Mouse (Mus musculus) limb, embryonic 12.5 days (tissue): Measurements from ENCODE around the gene Chit1. TPM values are rescaled to one million over a fixed set of nuclear protein-coding genes. Genes with fewer than 3 reads are reported as not detected.

ENCODE experiments used
- ATAC-seq: fragments of 200-750 bp; cut with Nextera tagmentation; 2 replicates; pipeline ENCODE4 v1.8.0; 2017; ENCODE audit warnings: low read depth, moderate TSS enrichment; ENCODE audit not compliant: insufficient number of reproducible peaks, insufficient read depth, low FRiP score, low TSS enrichment
- H3K27ac ChIP-seq: fragments of 300-500 bp; sonication (generic); 2 replicates; pipeline ENCODE4 v1.5.1; 2016; ENCODE audit warnings: mild to moderate bottlenecking, moderate library complexity
- H3K27me3 ChIP-seq: fragments of 300-500 bp; sonication (generic); 2 replicates; pipeline ENCODE4 v1.6.1; 2016; ENCODE audit warnings: mild to moderate bottlenecking, moderate library complexity
- H3K36me3 ChIP-seq: fragments of 300-500 bp; sonication (generic); 2 replicates; pipeline ENCODE4 v1.6.1; 2016; ENCODE audit warnings: mild to moderate bottlenecking, moderate library complexity
- H3K4me1 ChIP-seq: fragments of 300-500 bp; sonication (generic); replicated peaks from 2 replicates; pipeline ENCODE4 v1.6.1; 2016
- H3K4me2 ChIP-seq: fragments of 300-500 bp; sonication (generic); 2 replicates; pipeline ENCODE4 v1.6.1; 2016; ENCODE audit warnings: mild to moderate bottlenecking, moderate library complexity
- H3K4me3 ChIP-seq: fragments of 300-500 bp; sonication (generic); replicated peaks from 2 replicates; pipeline ENCODE4 v1.5.1; 2016; ENCODE audit warnings: mild to moderate bottlenecking
- H3K9ac ChIP-seq: fragments of 300-500 bp; sonication (generic); replicated peaks from 2 replicates; pipeline ENCODE4 v1.6.1; 2016; ENCODE audit warnings: mild to moderate bottlenecking, moderate library complexity
- H3K9me3 ChIP-seq: fragments of 300-500 bp; sonication (generic); 2 replicates; pipeline ENCODE4 v1.6.1; 2016; ENCODE audit warnings: mild to moderate bottlenecking, moderate library complexity
- WGBS: fragments of 180-500 bp; shearing (Covaris S2); methylation state at CpG from one replicate; pipeline ENCODE4 v1.1.7; 2016; 5-methylcytosine and 5-hydroxymethylcytosine counted together
- polyA plus RNA-seq: library from polyadenylated mRNA; unstranded; fragments of >200 nt; fragmentation: Nextera tagmentation; extraction: Ambion mirVana; gene quantifications from 2 replicates; pipeline ENCODE4 v1.2.1, GENCODE M21; 2016

The Chit1 gene
- polyA plus RNA-seq, 1 experiment from 2014 or later, result not detected

- no peak for ATAC-seq
- H3K27ac ChIP-seq, result 0 out of 2 replicates have a peak overlapping the region, but pooled peaks have one; percentile 93
- WGBS, result 74% methylated on average over 5 of the region's 5 CpGs
Observed at GRCm38 (mm10) chr1:134100401-134100800, 10.6 kb upstream of the Chit1 start.

GRCm38 (mm10) chr1:134100928-134101327, 10.1 kb upstream of the Chit1 start:
- Histone ChIP-seq H3K27ac (no peak overlapping the region), H3K27me3 (peaks cover 4% of the 10 kb centered on the region; the same call in 1 of the 2 replicates), H3K36me3 (no peaks in the 10 kb centered on the region), H3K9ac (no peak overlapping the region), H3K9me3 (no peaks in the 10 kb centered on the region), H3K4me1 (peaks cover 34% of the 10 kb centered on the region), H3K4me2 (no peak overlapping the region), H3K4me3 (no peak overlapping the region)
- no peak for ATAC-seq
- 68% methylated on average over 4 of the region's 4 CpGs for WGBS

More at GRCm38 (mm10) chr1:134100401-134100800, 10.6 kb upstream of the Chit1 start:
- no peaks in the 10 kb centered on the region for H3K36me3 ChIP-seq
- peaks cover 1% of the 10 kb centered on the region; the same call in 1 of the 2 replicates for H3K27me3 ChIP-seq
- no peak overlapping the region for H3K4me2 ChIP-seq
- H3K4me1 ChIP-seq, result peaks cover 36% of the 10 kb centered on the region
- no peak overlapping the region for H3K9ac ChIP-seq
- H3K9me3 ChIP-seq, result no peaks in the 10 kb centered on the region
- no peak overlapping the region for H3K4me3 ChIP-seq

- H3K9ac ChIP-seq, result no peak overlapping the region
- ATAC-seq, result no peak
- H3K36me3 ChIP-seq, result no peaks in the 10 kb centered on the region
- peaks cover 8% of the 10 kb centered on the region; the same call in 1 of the 2 replicates for H3K27me3 ChIP-seq
- H3K4me3 ChIP-seq, result no peak overlapping the region
- H3K4me1 ChIP-seq, result peaks cover 27% of the 10 kb centered on the region
- 64% methylated on average over 3 of the region's 3 CpGs for WGBS
- no peaks in the 10 kb centered on the region for H3K9me3 ChIP-seq
- H3K4me2 ChIP-seq, result no peak overlapping the region
- no peak overlapping the region for H3K27ac ChIP-seq
Observed at GRCm38 (mm10) chr1:134101593-134101992, 9.4 kb upstream of the Chit1 start.

- H3K4me3 ChIP-seq, result no peak overlapping the region
- peak overlapping the region; percentile 35; the same call in 1 of the 2 replicates for H3K27ac ChIP-seq
- H3K27me3 ChIP-seq, result peaks cover 8% of the 10 kb centered on the region; the same call in 1 of the 2 replicates
- H3K36me3 ChIP-seq, result no peaks in the 10 kb centered on the region
- no peak for ATAC-seq
- 75% methylated on average over 5 of the region's 5 CpGs for WGBS
- H3K9me3 ChIP-seq, result no peaks in the 10 kb centered on the region
- H3K9ac ChIP-seq, result no peak overlapping the region
- peaks cover 13% of the 10 kb centered on the region for H3K4me1 ChIP-seq
- H3K4me2 ChIP-seq, result no peak overlapping the region
Observed at GRCm38 (mm10) chr1:134103861-134104260, 7.2 kb upstream of the Chit1 start.

- 72% methylated on average over 11 of the region's 11 CpGs for WGBS
- Histone ChIP-seq H3K27me3 (peaks cover 8% of the 10 kb centered on the region; the same call in 1 of the 2 replicates), H3K9me3 (no peaks in the 10 kb centered on the region), H3K4me1 (0 out of 2 replicates have a peak, but pooled peaks cover 2% of the 10 kb centered on the region), H3K9ac (no peak overlapping the region), H3K4me3 (no peak overlapping the region), H3K36me3 (no peaks in the 10 kb centered on the region), H3K27ac (no peak overlapping the region), H3K4me2 (no peak overlapping the region)
- ATAC-seq, result no peak
Observed at GRCm38 (mm10) chr1:134105043-134105763, 5.8 kb upstream of the Chit1 start.

GRCm38 (mm10) chr1:134105764-134106430, 5.1 kb upstream of the Chit1 start:
- peaks cover 8% of the 10 kb centered on the region; the same call in 1 of the 2 replicates for H3K27me3 ChIP-seq
- H3K9ac ChIP-seq, result no peak overlapping the region
- no peaks in the 10 kb centered on the region for H3K4me1 ChIP-seq
- 45% methylated on average over 3 of the region's 3 CpGs for WGBS
- H3K36me3 ChIP-seq, result no peaks in the 10 kb centered on the region
- H3K27ac ChIP-seq, result no peak overlapping the region
- no peak overlapping the region for H3K4me3 ChIP-seq
- no peak for ATAC-seq
- no peaks in the 10 kb centered on the region for H3K9me3 ChIP-seq
- H3K4me2 ChIP-seq, result no peak overlapping the region

- Histone ChIP-seq H3K4me3 (no peak overlapping the region), H3K9me3 (no peaks in the 10 kb centered on the region), H3K27me3 (peaks cover 8% of the 10 kb centered on the region; the same call in 1 of the 2 replicates), H3K4me1 (no peaks in the 10 kb centered on the region), H3K4me2 (no peak overlapping the region), H3K9ac (no peak overlapping the region), H3K27ac (no peak overlapping the region), H3K36me3 (no peaks in the 10 kb centered on the region)
- WGBS, result 8% methylated on average over 5 of the region's 5 CpGs
- no peak for ATAC-seq
Observed at GRCm38 (mm10) chr1:134106719-134107118, 4.3 kb upstream of the Chit1 start.

GRCm38 (mm10) chr1:134107777-134108176, 3.3 kb upstream of the Chit1 start:
- H3K27ac ChIP-seq, result no peak overlapping the region
- no peak for ATAC-seq
- no peak overlapping the region for H3K9ac ChIP-seq
- H3K27me3 ChIP-seq, result peaks cover 8% of the 10 kb centered on the region; the same call in 1 of the 2 replicates
- no peaks in the 10 kb centered on the region for H3K36me3 ChIP-seq
- H3K4me2 ChIP-seq, result no peak overlapping the region
- H3K4me3 ChIP-seq, result no peak overlapping the region
- H3K4me1 ChIP-seq, result no peaks in the 10 kb centered on the region
- no peaks in the 10 kb centered on the region for H3K9me3 ChIP-seq
- WGBS, result 90% methylated on average over 7 of the region's 7 CpGs

GRCm38 (mm10) chr1:134110015-134110414, 1.0 kb upstream of the Chit1 start:
- H3K4me1 ChIP-seq, result no peaks in the 10 kb centered on the region; the same call in 1 of the 2 replicates
- no peaks in the 10 kb centered on the region for H3K9me3 ChIP-seq
- no peak for ATAC-seq
- 81% methylated on average over 3 of the region's 3 CpGs for whole genome bisulfite sequencing
- no peak overlapping the region for H3K4me2 ChIP-seq
- no peaks in the 10 kb centered on the region for H3K36me3 ChIP-seq
- no peak overlapping the region for H3K4me3 ChIP-seq
- no peak overlapping the region for H3K27ac ChIP-seq
- peaks cover 8% of the 10 kb centered on the region; the same call in 1 of the 2 replicates for H3K27me3 ChIP-seq
- no peak overlapping the region for H3K9ac ChIP-seq

GRCm38 (mm10) chr1:134110449-134110848, 593 bp upstream of the Chit1 start:
- no peak for ATAC-seq
- 85% methylated on average over 5 of the region's 5 CpGs for WGBS
- Histone ChIP-seq H3K9me3 (no peaks in the 10 kb centered on the region), H3K36me3 (no peaks in the 10 kb centered on the region), H3K9ac (no peak overlapping the region), H3K27me3 (peaks cover 6% of the 10 kb centered on the region; the same call in 1 of the 2 replicates), H3K27ac (no peak overlapping the region), H3K4me1 (no peaks in the 10 kb centered on the region; the same call in 1 of the 2 replicates), H3K4me2 (no peak overlapping the region), H3K4me3 (no peak overlapping the region)

GRCm38 (mm10) chr1:134113560-134113959, 2.5 kb downstream of the Chit1 start:
- H3K4me3 ChIP-seq, result no peak overlapping the region
- H3K4me2 ChIP-seq, result no peak overlapping the region
- H3K9ac ChIP-seq, result no peak overlapping the region; the same call in 1 of the 2 replicates
- 59% methylated on average over 5 of the region's 5 CpGs for WGBS
- no peaks in the 10 kb centered on the region for H3K9me3 ChIP-seq
- peaks cover 5% of the 10 kb centered on the region; the same call in 1 of the 2 replicates for H3K4me1 ChIP-seq
- ATAC-seq, result no peak
- no peaks in the 10 kb centered on the region for H3K27me3 ChIP-seq
- no peaks in the 10 kb centered on the region for H3K36me3 ChIP-seq
- H3K27ac ChIP-seq, result no peak overlapping the region
